Mouse (Mus musculus): ENCODE measurements around the gene Cnn2. TPM values are rescaled to one million over a fixed set of nuclear protein-coding genes. Genes with fewer than 3 reads are reported as not detected.

The Cnn2 gene
- polyA plus RNA-seq, 1 experiment from 2014 or later, result 320 TPM

GRCm38 (mm10) chr10:80025463-80025862 lies 37.1 kb downstream of the Cnn2 start:
- no peaks in the 10 kb centered on the region for H3K9me3 ChIP-seq (ENCODE audit: control insufficient read depth, low read length)
- H3K36me3 ChIP-seq (ENCODE audit: control insufficient read depth, insufficient read depth, low read length), result 0 out of 2 replicates have a peak, but pooled peaks cover 8% of the 10 kb centered on the region
- no peak overlapping the region for H3K4me3 ChIP-seq (ENCODE audit: low read depth, low read length)
- no peak for DNase-seq (ENCODE audit: low spot score)
- no peak overlapping the region for H3K9ac ChIP-seq (ENCODE audit: low read length)
- no peaks in the 10 kb centered on the region for H3K27me3 ChIP-seq (replicated peaks; ENCODE audit: control insufficient read depth, insufficient read depth, low read length)
- ATAC-seq (replicated peaks; ENCODE audit: low FRiP score, low TSS enrichment, low read depth), result no peak
- no peak overlapping the region for H3K4me2 ChIP-seq (ENCODE audit: low read length)
- no peak overlapping the region for H3K27ac ChIP-seq (ENCODE audit: low read depth)
- H3K4me1 ChIP-seq (replicated peaks; ENCODE audit: control insufficient read depth, insufficient read depth, low read length), result no peaks in the 10 kb centered on the region
- WGBS, result 68% methylated on average over 10 of the region's 10 CpGs

- WGBS, result 65% methylated on average over 12 of the region's 12 CpGs
- no peak for DNase-seq (ENCODE audit: low spot score)
- peak; percentile 22; the same call in 1 of the 2 replicates for ATAC-seq (replicated peaks; ENCODE audit: low FRiP score, low TSS enrichment, low read depth)
These were observed 37.5 kb downstream of the Cnn2 start for GRCm38 (mm10) chr10:80025889-80026288.

GRCm38 (mm10) chr10:80027681-80028520 lies 39.5 kb downstream of the Cnn2 start:
- Histone ChIP-seq H3K27ac (ENCODE audit: low read depth) (no peak overlapping the region), H3K4me3 (ENCODE audit: low read depth, low read length) (no peak overlapping the region), H3K9me3 (ENCODE audit: control insufficient read depth, low read length) (no peaks in the 10 kb centered on the region), H3K4me2 (ENCODE audit: low read length) (no peak overlapping the region), H3K36me3 (ENCODE audit: control insufficient read depth, insufficient read depth, low read length) (0 out of 2 replicates have a peak, but pooled peaks cover 5% of the 10 kb centered on the region), H3K9ac (ENCODE audit: low read length) (no peak overlapping the region), H3K4me1 (replicated peaks; ENCODE audit: control insufficient read depth, insufficient read depth, low read length) (peaks cover 5% of the 10 kb centered on the region), H3K27me3 (replicated peaks; ENCODE audit: control insufficient read depth, insufficient read depth, low read length) (no peaks in the 10 kb centered on the region)
- DNase-seq (ENCODE audit: low spot score) (no peak), ATAC-seq (replicated peaks; ENCODE audit: low FRiP score, low TSS enrichment, low read depth) (peak; percentile 16; the same call in 1 of the 2 replicates)
- WGBS, result 71% methylated on average over 20 of the region's 20 CpGs

More at GRCm38 (mm10) chr10:80025889-80026288, 37.5 kb downstream of the Cnn2 start:
- Histone ChIP-seq H3K9me3 (ENCODE audit: control insufficient read depth, low read length) (no peaks in the 10 kb centered on the region), H3K36me3 (ENCODE audit: control insufficient read depth, insufficient read depth, low read length) (0 out of 2 replicates have a peak, but pooled peaks cover 8% of the 10 kb centered on the region), H3K27ac (ENCODE audit: low read depth) (no peak overlapping the region), H3K4me3 (ENCODE audit: low read depth, low read length) (no peak overlapping the region), H3K4me2 (ENCODE audit: low read length) (no peak overlapping the region), H3K4me1 (replicated peaks; ENCODE audit: control insufficient read depth, insufficient read depth, low read length) (no peaks in the 10 kb centered on the region), H3K27me3 (replicated peaks; ENCODE audit: control insufficient read depth, insufficient read depth, low read length) (no peaks in the 10 kb centered on the region), H3K9ac (ENCODE audit: low read length) (no peak overlapping the region)

- WGBS, result 94% methylated on average over 13 of the region's 13 CpGs
- no peak overlapping the region for H3K4me2 ChIP-seq (ENCODE audit: low read length)
- ATAC-seq (replicated peaks; ENCODE audit: low FRiP score, low TSS enrichment, low read depth), result no peak
These were observed 40.1 kb downstream of the Cnn2 start for GRCm38 (mm10) chr10:80028521-80028846.

DNA sequence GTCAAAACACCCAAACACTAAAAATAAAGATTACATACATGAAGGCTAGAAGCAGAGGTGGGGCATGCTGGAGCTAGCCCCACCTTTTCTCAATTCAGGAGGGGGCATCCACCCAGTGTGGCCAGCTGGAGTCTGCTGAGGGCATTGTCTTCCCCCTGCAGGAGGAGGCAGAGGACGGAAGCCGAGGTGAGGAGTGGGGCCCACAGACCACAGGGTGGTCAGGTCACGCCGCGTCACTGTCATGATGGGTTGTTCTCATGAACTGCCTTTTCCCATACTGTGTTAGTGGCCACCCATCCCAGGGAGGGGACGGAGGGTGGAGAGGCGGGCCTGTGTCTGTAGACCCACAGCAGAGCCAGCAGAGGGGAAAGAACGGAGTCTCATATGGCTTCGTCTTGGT lies 41.8 kb downstream of the Cnn2 start:
- 90% methylated on average over 9 of the region's 9 CpGs for WGBS
- peaks cover 24% of the 10 kb centered on the region for H3K4me1 ChIP-seq (replicated peaks; ENCODE audit: control insufficient read depth, insufficient read depth, low read length)
- no peak overlapping the region for H3K9ac ChIP-seq (ENCODE audit: low read length)
- no peak overlapping the region for H3K27ac ChIP-seq (ENCODE audit: low read depth)
- ATAC-seq (replicated peaks; ENCODE audit: low FRiP score, low TSS enrichment, low read depth) (no peak), DNase-seq (ENCODE audit: low spot score) (no peak)
- no peak overlapping the region for H3K4me2 ChIP-seq (ENCODE audit: low read length)
- no peaks in the 10 kb centered on the region for H3K9me3 ChIP-seq (ENCODE audit: control insufficient read depth, low read length)
- H3K27me3 ChIP-seq (replicated peaks; ENCODE audit: control insufficient read depth, insufficient read depth, low read length), result no peaks in the 10 kb centered on the region
- peaks cover 13% of the 10 kb centered on the region for H3K36me3 ChIP-seq (ENCODE audit: control insufficient read depth, insufficient read depth, low read length)
- no peak overlapping the region for H3K4me3 ChIP-seq (ENCODE audit: low read depth, low read length)

More at GRCm38 (mm10) chr10:80028521-80028846, 40.1 kb downstream of the Cnn2 start:
- no peak for DNase-seq (ENCODE audit: low spot score)
- no peak overlapping the region for H3K4me3 ChIP-seq (ENCODE audit: low read depth, low read length)
- no peaks in the 10 kb centered on the region for H3K27me3 ChIP-seq (replicated peaks; ENCODE audit: control insufficient read depth, insufficient read depth, low read length)
- H3K4me1 ChIP-seq (replicated peaks; ENCODE audit: control insufficient read depth, insufficient read depth, low read length), result peaks cover 11% of the 10 kb centered on the region
- H3K9me3 ChIP-seq (ENCODE audit: control insufficient read depth, low read length), result no peaks in the 10 kb centered on the region
- no peak overlapping the region for H3K27ac ChIP-seq (ENCODE audit: low read depth)
- H3K9ac ChIP-seq (ENCODE audit: low read length), result no peak overlapping the region
- H3K36me3 ChIP-seq (ENCODE audit: control insufficient read depth, insufficient read depth, low read length), result 0 out of 2 replicates have a peak, but pooled peaks cover 5% of the 10 kb centered on the region

DNA sequence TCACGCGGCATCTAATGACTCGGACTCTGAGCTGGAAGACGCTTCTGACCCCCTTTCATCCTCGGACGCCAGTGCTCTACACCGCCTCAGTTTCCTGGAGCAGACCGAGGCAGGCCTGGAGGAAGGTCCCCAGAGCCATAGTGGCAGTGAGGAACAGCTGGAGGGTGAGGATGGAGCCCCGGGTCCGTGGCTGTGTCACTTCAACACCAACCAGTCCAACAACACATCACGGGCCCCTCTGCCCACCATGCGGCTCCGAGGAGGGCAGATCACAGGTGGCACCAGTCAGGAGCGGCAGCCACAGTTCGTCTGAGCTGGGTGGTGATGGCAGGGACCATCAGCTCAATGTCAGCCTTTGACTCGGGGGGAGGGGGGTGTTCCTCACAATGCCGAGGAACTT lies 42.4 kb downstream of the Cnn2 start:
- Histone ChIP-seq H3K36me3 (ENCODE audit: control insufficient read depth, insufficient read depth, low read length) (peaks cover 19% of the 10 kb centered on the region), H3K27ac (ENCODE audit: low read depth) (no peak overlapping the region), H3K4me3 (ENCODE audit: low read depth, low read length) (no peak overlapping the region), H3K4me1 (replicated peaks; ENCODE audit: control insufficient read depth, insufficient read depth, low read length) (peaks cover 26% of the 10 kb centered on the region), H3K4me2 (ENCODE audit: low read length) (no peak overlapping the region), H3K9ac (ENCODE audit: low read length) (no peak overlapping the region), H3K9me3 (ENCODE audit: control insufficient read depth, low read length) (no peaks in the 10 kb centered on the region), H3K27me3 (replicated peaks; ENCODE audit: control insufficient read depth, insufficient read depth, low read length) (no peaks in the 10 kb centered on the region)
- 90% methylated on average over 17 of the region's 17 CpGs for WGBS
- no peak for DNase-seq (ENCODE audit: low spot score)
- no peak for ATAC-seq (replicated peaks; ENCODE audit: low FRiP score, low TSS enrichment, low read depth)

GRCm38 (mm10) chr10:80032799-80033480 lies 44.6 kb downstream of the Cnn2 start:
- H3K9ac ChIP-seq (ENCODE audit: low read length), result peak overlapping the region; percentile 1; the same call in 1 of the 2 replicates
- H3K27me3 ChIP-seq (replicated peaks; ENCODE audit: control insufficient read depth, insufficient read depth, low read length), result no peaks in the 10 kb centered on the region
- H3K4me1 ChIP-seq (replicated peaks; ENCODE audit: control insufficient read depth, insufficient read depth, low read length), result peaks cover 28% of the 10 kb centered on the region
- H3K4me3 ChIP-seq (ENCODE audit: low read depth, low read length), result no peak overlapping the region
- peak; percentile 56 for ATAC-seq (replicated peaks; ENCODE audit: low FRiP score, low TSS enrichment, low read depth)
- peaks cover 41% of the 10 kb centered on the region for H3K36me3 ChIP-seq (ENCODE audit: control insufficient read depth, insufficient read depth, low read length)
- WGBS, result 35% methylated on average over 5 of the region's 5 CpGs
- H3K27ac ChIP-seq (ENCODE audit: low read depth), result peak overlapping the region; percentile 77
- H3K9me3 ChIP-seq (ENCODE audit: control insufficient read depth, low read length), result no peaks in the 10 kb centered on the region
- DNase-seq (ENCODE audit: low spot score), result peak; percentile 68
- peak overlapping the region; percentile 22 for H3K4me2 ChIP-seq (ENCODE audit: low read length)

GRCm38 (mm10) chr10:80033511-80034391 lies 45.4 kb downstream of the Cnn2 start:
- DNase-seq (ENCODE audit: low spot score), result peak; percentile 74
- ATAC-seq (replicated peaks; ENCODE audit: low FRiP score, low TSS enrichment, low read depth), result peak; percentile 77
- 31% methylated on average over 9 of the region's 9 CpGs for WGBS
- peak overlapping the region; percentile 77 for H3K27ac ChIP-seq (ENCODE audit: low read depth)
- no peak overlapping the region for H3K9ac ChIP-seq (ENCODE audit: low read length)
- peak overlapping the region; percentile 22 for H3K4me2 ChIP-seq (ENCODE audit: low read length)
- H3K27me3 ChIP-seq (replicated peaks; ENCODE audit: control insufficient read depth, insufficient read depth, low read length), result no peaks in the 10 kb centered on the region
- H3K4me3 ChIP-seq (ENCODE audit: low read depth, low read length), result no peak overlapping the region
- H3K36me3 ChIP-seq (ENCODE audit: control insufficient read depth, insufficient read depth, low read length), result peaks cover 46% of the 10 kb centered on the region
- H3K9me3 ChIP-seq (ENCODE audit: control insufficient read depth, low read length), result no peaks in the 10 kb centered on the region
- peaks cover 36% of the 10 kb centered on the region for H3K4me1 ChIP-seq (replicated peaks; ENCODE audit: control insufficient read depth, insufficient read depth, low read length)
